Mouse (Mus musculus) hindbrain, embryonic 13.5 days (tissue): ENCODE measurements around the gene Hist1h2ak. TPM values are rescaled to one million over a fixed set of nuclear protein-coding genes. Genes with fewer than 3 reads are reported as not detected.
"Not testable (repeated sequence)": the region's sequence is repeated elsewhere in the genome, so short reads cannot be mapped to it uniquely, and the experiment has no call there.

ENCODE experiments used
- ATAC-seq: fragments of 200-750 bp; cut with Nextera tagmentation; 2 replicates; pipeline ENCODE4 v1.8.0; 2017; ENCODE audit warnings: moderate TSS enrichment; ENCODE audit not compliant: low FRiP score
- H3K27ac ChIP-seq: fragments of 300-500 bp; sonication (generic); 2 replicates; pipeline ENCODE4 v1.5.1; 2015; ENCODE audit warnings: inconsistent platforms, mild to moderate bottlenecking, moderate library complexity
- H3K27me3 ChIP-seq: fragments of 300-500 bp; sonication (generic); 2 replicates; pipeline ENCODE4 v1.6.1; 2015; ENCODE audit warnings: mild to moderate bottlenecking, inconsistent platforms
- H3K36me3 ChIP-seq: fragments of 300-500 bp; sonication (generic); 2 replicates; pipeline ENCODE4 v1.6.1; 2015; ENCODE audit warnings: mild to moderate bottlenecking, inconsistent platforms
- H3K4me1 ChIP-seq: fragments of 300-500 bp; sonication (generic); replicated peaks from 2 replicates; pipeline ENCODE4 v1.6.1; 2015; ENCODE audit warnings: inconsistent platforms
- H3K4me2 ChIP-seq: fragments of 300-500 bp; sonication (generic); 2 replicates; pipeline ENCODE4 v1.6.1; 2015; ENCODE audit warnings: inconsistent platforms, mild to moderate bottlenecking, moderate library complexity
- H3K4me3 ChIP-seq: fragments of 300-500 bp; sonication (generic); 2 replicates; pipeline ENCODE4 v1.5.1; 2015; ENCODE audit warnings: mild to moderate bottlenecking, inconsistent platforms
- H3K9ac ChIP-seq: fragments of 300-500 bp; sonication (generic); 2 replicates; pipeline ENCODE4 v1.6.1; 2015; ENCODE audit warnings: mild to moderate bottlenecking, inconsistent platforms
- H3K9me3 ChIP-seq: fragments of 300-500 bp; sonication (generic); 2 replicates; pipeline ENCODE4 v1.6.1; 2016; ENCODE audit warnings: inconsistent platforms
- WGBS: fragments of 180-500 bp; shearing (Covaris S2); methylation state at CpG from one replicate; pipeline ENCODE4 v1.1.7; 2015; 5-methylcytosine and 5-hydroxymethylcytosine counted together
- polyA plus RNA-seq: library from polyadenylated mRNA; unstranded; fragments of >200 nt; fragmentation: Nextera tagmentation; extraction: Ambion mirVana; gene quantifications from 2 replicates; pipeline ENCODE4 v1.2.1, GENCODE M21; 2015

The Hist1h2ak gene
- 10.4 and 11.4 TPM in 2 replicates for polyA plus RNA-seq

DNA sequence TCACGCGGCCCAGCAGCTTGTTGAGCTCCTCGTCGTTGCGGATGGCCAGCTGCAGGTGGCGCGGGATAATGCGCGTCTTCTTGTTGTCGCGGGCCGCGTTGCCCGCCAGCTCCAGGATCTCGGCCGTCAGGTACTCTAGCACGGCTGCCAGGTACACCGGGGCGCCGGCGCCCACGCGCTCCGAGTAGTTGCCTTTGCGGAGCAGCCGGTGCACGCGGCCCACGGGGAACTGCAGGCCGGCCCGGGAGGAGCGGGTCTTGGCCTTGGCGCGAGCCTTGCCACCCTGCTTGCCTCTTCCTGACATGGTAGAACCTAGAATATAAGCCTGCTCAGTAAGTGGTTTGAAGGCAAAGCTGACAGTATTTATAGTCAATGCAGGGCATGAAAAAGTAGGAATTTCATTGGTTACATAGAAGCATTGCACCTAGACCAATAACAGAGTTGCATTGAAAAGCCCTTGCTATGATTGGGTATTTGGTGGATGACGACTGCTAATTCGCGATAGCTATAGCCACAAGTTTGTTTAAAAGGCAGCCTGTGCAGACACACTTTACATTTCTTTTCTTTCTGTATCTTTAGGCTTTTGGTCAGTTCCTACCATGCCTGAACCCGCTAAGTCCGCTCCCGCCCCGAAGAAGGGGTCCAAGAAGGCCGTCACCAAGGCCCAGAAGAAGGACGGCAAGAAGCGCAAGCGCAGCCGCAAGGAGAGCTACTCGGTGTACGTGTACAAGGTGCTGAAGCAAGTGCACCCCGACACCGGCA is at the start of gene Hist1h2ak, which contains the start of gene Hist1h2bn:
TSS of gene Hist1h2ak (minus strand) at position 304 of the 762 bp plus-strand sequence.
TSS of gene Hist1h2bn (plus strand) at position 600 of the 762 bp plus-strand sequence.
- peak within 1 kb of the TSS; percentile 44 for H3K4me3 ChIP-seq
- H3K4me1 ChIP-seq, result peaks cover 28% of the 10 kb centered on the region
- peak within 1 kb of the TSS; percentile 95 for H3K27ac ChIP-seq
- not testable (repeated sequence) for H3K9me3 ChIP-seq, H3K27me3 ChIP-seq, H3K36me3 ChIP-seq
- under 1% methylated on average over 46 of the region's 50 CpGs for WGBS
- peak within 1 kb of the TSS; percentile 76 for H3K4me2 ChIP-seq
- peak within 1 kb of the TSS; percentile 74 for H3K9ac ChIP-seq
- peak; percentile 96 for ATAC-seq

DNA sequence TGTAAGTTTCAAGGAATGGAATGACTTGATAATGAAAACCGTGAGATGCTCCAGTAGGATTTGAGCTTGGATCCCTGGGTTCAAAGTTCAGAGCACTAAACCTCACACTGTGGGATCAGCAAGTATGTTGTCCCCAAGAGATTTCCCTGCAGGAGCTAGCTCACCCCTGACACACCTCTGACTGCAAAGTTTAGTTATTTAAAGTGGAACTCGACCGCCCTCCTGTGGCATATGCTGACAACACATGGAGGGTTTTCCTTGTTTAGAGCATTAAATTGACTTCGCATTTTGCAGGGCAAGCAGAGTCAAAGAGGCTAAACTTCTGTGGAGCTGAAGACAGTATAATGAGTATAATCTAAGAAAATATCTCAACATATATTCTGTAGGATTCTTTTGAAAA is 49.4 kb upstream of the Hist1h2ak start:
- ATAC-seq, H3K27ac ChIP-seq, H3K9ac ChIP-seq, H3K4me3 ChIP-seq, H3K4me2 ChIP-seq, H3K27me3 ChIP-seq, H3K9me3 ChIP-seq, H3K36me3 ChIP-seq, H3K4me1 ChIP-seq: not testable (repeated sequence)
- WGBS, result no CpG with 5 or more reads among the region's 4 CpGs

DNA sequence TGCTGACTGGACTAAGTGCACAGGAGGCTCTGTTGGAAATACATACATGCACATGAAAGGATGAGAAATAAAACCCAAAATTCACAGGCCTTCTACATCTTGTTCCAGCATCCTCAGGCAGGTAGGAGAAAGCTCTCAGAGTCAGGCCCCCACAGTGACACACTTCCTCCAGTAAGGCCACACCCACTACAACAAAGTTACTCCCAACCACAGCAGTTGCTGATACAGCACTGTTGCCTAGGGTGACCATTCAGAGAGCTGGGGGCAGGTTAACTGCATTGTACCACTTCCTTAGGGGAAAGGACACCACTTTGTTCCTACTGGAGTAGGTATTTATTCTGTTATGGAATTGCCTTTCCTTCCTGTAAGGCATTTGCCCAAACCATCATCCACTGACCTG is 43.5 kb upstream of the Hist1h2ak start:
- H3K27ac ChIP-seq, H3K9ac ChIP-seq, H3K27me3 ChIP-seq, H3K4me2 ChIP-seq, H3K4me3 ChIP-seq, H3K9me3 ChIP-seq, H3K36me3 ChIP-seq, ATAC-seq, H3K4me1 ChIP-seq: not testable (repeated sequence)

DNA sequence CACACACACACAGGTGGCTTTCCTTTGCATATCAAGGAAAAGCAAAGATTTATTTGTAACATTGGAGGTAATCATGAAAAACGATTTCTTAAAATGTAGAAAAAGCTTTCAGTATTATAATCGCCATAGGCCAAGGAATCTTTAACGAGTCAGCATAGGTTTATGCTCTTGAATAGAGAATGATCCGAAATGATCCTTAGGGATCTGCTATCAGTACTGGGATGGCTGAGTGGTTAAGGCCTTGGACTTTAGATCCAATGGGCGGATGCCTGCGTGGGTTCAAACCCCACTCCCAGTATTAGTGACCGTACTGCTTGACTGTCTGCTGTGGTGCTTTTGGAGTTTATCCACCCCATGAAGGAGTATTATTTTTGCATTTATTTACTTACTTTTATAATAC is 42.0 kb upstream of the Hist1h2ak start:
- Histone ChIP-seq H3K36me3 (no peaks in the 10 kb centered on the region), H3K27me3 (no peaks in the 10 kb centered on the region), H3K4me2 (no peak overlapping the region), H3K9me3 (no peaks in the 10 kb centered on the region), H3K4me3 (no peak overlapping the region), H3K4me1 (peaks cover 5% of the 10 kb centered on the region), H3K27ac (no peak overlapping the region), H3K9ac (no peak overlapping the region)
- ATAC-seq, result no peak
- WGBS, result 95% methylated on average over 7 of the region's 7 CpGs

DNA sequence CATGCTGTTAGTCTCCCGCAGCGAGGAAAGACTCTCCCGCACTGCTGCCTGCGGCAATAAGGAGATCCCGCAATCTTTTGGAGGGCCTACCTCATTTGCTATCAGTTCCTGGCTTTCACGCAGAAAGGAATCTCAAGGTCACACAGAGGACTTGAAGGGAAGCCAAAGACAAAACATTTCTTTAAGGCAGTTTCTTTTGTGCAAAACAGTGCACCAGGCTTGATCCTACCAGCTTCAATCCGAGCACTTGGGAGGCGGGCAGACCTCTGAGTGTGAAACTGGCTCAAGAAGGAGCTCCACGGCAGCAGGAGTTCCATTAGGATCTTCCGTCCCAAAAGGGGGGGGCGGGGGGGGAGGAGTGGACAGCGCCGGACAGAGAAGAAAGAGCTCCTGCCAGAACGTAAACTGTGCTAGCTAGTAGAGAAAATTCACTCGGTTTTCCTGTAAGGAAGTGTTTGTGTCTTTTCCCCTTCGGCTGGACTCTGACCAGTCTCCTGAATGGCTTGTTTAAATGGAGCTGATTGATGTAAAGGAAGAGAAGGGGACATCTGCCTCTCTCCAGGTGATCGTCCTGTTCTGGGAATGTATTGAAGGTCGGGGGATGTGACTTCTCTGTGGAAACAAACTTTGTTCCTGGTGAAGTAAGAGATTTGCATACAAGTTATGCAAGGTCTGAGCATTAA is 37.1 kb upstream of the Hist1h2ak start:
- H3K9me3 ChIP-seq, result no peaks in the 10 kb centered on the region
- H3K4me1 ChIP-seq, result peaks cover 19% of the 10 kb centered on the region
- peak overlapping the region; percentile 0; the same call in 1 of the 2 replicates for H3K4me3 ChIP-seq
- ATAC-seq, result no peak
- H3K9ac ChIP-seq, result 0 out of 2 replicates have a peak overlapping the region, but pooled peaks have one; percentile 19
- no peaks in the 10 kb centered on the region for H3K36me3 ChIP-seq
- 8% methylated on average over 17 of the region's 18 CpGs for WGBS
- peak overlapping the region; percentile 31 for H3K4me2 ChIP-seq
- 0 out of 2 replicates have a peak, but pooled peaks cover 6% of the 10 kb centered on the region for H3K27me3 ChIP-seq
- no peak overlapping the region for H3K27ac ChIP-seq

DNA sequence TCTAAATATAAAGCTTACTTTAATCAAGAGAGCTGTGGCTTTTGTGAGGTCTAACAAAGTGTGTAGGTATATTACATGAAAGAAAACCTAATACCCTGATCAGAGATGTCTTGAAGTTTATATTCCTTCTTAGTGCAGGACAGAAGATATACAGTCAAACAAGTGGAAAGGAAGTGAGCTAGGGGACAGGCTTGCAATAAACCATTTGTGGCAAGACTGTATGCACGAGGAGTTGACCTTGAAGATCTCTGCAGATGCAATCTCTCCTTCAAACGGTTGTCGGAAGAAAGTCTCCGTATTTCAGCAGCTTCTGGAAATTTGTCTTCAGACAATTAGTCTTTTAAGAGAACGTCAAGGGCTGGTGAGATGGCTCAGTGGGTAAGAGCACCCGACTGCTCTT is 36.3 kb upstream of the Hist1h2ak start:
- no peak overlapping the region for H3K4me2 ChIP-seq
- no peak overlapping the region for H3K4me3 ChIP-seq
- peaks cover 20% of the 10 kb centered on the region for H3K4me1 ChIP-seq
- ATAC-seq, result no peak
- WGBS, result 65% methylated on average over 6 of the region's 6 CpGs
- no peak overlapping the region for H3K9ac ChIP-seq
- H3K27ac ChIP-seq, result no peak overlapping the region
- H3K27me3 ChIP-seq, result 0 out of 2 replicates have a peak, but pooled peaks cover 6% of the 10 kb centered on the region
- H3K36me3 ChIP-seq, result no peaks in the 10 kb centered on the region
- H3K9me3 ChIP-seq, result no peaks in the 10 kb centered on the region

DNA sequence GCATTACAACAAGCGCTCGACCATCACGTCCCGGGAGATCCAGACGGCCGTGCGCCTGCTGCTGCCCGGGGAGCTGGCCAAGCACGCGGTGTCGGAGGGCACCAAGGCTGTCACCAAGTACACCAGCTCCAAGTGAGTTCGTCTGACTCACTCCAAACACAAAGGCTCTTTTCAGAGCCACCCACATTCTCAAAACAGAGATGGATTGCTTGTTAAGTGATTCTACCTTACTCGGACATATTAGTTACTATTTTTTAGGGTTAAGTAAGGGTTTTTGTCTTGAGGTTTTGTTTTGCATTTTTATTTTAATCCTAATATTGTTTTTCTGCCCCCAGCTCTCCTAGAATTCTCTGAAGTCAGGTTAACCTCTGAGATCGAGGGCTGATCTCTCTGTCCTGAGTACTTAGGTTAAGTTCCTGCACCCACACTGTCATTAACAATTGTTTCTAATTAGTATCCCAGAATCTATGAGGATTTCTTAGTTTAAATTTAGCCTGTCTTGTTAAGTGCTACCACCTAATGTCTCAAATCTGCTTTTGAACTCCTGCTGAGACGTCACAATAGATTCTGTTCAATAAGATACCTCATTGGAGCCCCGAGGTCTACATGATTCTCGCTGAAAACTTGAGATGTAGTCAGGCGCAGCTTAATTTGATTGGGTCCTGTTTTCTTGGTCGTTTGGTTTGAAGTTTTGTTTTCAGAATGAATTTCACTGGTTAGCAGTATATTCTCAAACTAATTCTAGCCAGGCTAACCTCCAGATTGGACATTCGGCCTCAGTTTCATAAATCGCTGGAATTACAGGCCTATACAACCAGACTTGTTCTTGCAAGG is 34.4 kb upstream of the Hist1h2ak start:
- peak overlapping the region; percentile 45; the same call in 1 of the 2 replicates for H3K27ac ChIP-seq
- H3K4me3 ChIP-seq, result peak overlapping the region; percentile 37
- H3K4me1 ChIP-seq, result peaks cover 28% of the 10 kb centered on the region
- no peaks in the 10 kb centered on the region for H3K36me3 ChIP-seq
- H3K9me3 ChIP-seq, result no peaks in the 10 kb centered on the region
- peak; percentile 50 for ATAC-seq
- peak overlapping the region; percentile 10 for H3K9ac ChIP-seq
- H3K27me3 ChIP-seq, result 0 out of 2 replicates have a peak, but pooled peaks cover 6% of the 10 kb centered on the region
- H3K4me2 ChIP-seq, result peak overlapping the region; percentile 60
- 11% methylated on average over 14 of the region's 21 CpGs for WGBS

DNA sequence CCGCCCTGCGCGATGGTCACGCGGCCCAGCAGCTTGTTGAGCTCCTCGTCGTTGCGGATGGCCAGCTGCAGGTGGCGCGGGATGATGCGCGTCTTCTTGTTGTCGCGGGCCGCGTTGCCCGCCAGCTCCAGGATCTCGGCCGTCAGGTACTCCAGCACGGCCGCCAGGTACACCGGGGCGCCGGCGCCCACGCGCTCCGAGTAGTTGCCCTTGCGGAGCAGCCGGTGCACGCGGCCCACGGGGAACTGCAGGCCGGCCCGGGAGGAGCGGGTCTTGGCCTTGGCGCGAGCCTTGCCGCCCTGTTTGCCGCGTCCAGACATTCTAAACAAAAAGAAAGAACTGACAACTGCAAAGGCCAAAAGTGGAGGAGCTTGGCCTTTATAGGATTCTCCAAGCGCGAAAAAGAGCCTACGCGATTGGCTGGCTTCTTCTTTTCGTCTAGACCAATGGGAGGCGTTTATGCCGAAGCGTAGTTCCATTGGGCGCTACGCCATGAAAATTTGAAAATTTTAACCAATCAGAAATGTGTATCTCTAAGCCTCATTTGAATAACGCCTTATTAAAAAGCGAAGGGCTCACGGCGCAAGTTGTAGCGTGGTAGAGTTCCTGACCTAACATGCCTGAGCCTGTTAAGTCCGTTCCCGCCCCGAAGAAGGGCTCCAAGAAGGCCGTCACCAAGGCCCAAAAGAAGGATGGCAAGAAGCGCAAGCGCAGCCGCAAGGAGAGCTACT is 33.4 kb upstream of the Hist1h2ak start, which contains the start of the genes Hist1h2an and Hist1h2bp:
TSS of gene Hist1h2an (minus strand) at position 320 of the 731 bp plus-strand sequence.
TSS of gene Hist1h2bp (plus strand) at position 563 of the 731 bp plus-strand sequence.
- not testable (repeated sequence) for H3K9me3 ChIP-seq
- H3K9ac ChIP-seq, result peak within 1 kb of the TSS; percentile 64
- WGBS, result 1% methylated on average over 41 of the region's 63 CpGs

DNA sequence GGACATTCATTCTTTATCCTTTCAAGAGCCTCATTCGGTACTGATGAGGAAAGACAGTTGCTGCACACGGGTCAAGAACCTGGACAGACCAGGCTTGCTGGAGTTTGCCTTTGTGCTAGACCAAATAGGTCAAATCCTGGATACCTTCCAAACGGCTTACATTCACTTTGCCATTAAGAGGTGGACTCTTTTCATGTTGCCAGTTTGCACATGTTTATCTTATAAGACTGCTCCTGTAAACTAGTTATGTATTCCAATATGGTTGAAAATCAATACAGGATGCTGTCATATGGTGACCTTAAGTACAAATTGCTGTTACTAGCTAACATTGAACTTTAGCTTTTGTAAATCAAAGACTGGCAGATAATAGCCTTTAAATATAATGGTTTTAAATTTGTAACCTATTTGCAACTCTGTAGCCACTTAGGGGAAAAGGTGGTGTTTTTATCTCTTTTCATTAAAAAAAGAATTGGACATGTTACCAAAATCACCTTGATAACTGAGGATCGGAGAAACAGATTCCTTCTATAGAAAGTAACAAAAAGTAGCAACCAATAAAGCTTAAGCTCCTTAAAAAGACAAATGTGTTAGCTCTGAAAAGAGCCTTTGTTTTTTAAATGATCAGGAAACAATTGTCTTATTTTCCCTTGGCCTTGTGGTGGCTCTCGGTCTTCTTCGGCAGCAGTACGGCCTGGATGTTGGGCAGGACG is 32.7 kb upstream of the Hist1h2ak start:
- Histone ChIP-seq H3K9me3 (no peaks in the 10 kb centered on the region), H3K4me1 (peaks cover 36% of the 10 kb centered on the region), H3K4me2 (peak overlapping the region; percentile 60), H3K27ac (peak overlapping the region; percentile 79), H3K9ac (peak overlapping the region; percentile 64), H3K36me3 (no peaks in the 10 kb centered on the region), H3K4me3 (peak overlapping the region; percentile 37), H3K27me3 (0 out of 2 replicates have a peak, but pooled peaks cover 6% of the 10 kb centered on the region)
- WGBS, result 4% methylated on average over 8 of the region's 8 CpGs
- ATAC-seq, result no peak

More for the DNA sequence above, 33.4 kb upstream of the Hist1h2ak start, which contains the start of the genes Hist1h2an and Hist1h2bp:
- H3K36me3 ChIP-seq, H3K27me3 ChIP-seq: not testable (repeated sequence)
- Histone ChIP-seq H3K4me1 (peaks cover 36% of the 10 kb centered on the region), H3K4me3 (peak within 1 kb of the TSS; percentile 37), H3K27ac (peak within 1 kb of the TSS; percentile 79), H3K4me2 (peak within 1 kb of the TSS; percentile 60)
- ATAC-seq, result peak; percentile 97

DNA sequence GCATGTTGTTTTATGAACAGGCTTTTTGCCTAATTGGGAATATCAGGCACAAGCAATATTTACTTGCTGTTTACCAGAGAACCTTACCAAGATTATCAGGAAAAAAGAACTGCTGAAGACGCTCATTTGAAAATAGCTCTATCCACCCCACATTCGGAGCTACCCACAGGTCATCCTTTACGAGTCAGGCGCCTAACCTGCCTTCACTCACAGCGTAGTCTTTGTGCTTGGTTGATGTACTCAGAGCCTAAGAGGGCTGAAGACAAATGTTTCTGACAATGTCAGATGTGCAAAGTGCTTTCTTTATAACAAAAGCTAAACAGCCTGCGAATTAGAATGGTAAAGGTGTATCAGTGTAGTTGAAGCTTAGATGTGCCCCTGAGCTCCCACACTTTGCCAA is 30.7 kb upstream of the Hist1h2ak start:
- H3K9me3 ChIP-seq, result no peaks in the 10 kb centered on the region
- 21% methylated on average over 6 of the region's 6 CpGs for WGBS
- peak overlapping the region; percentile 75 for H3K4me2 ChIP-seq
- 0 out of 2 replicates have a peak, but pooled peaks cover 3% of the 10 kb centered on the region for H3K27me3 ChIP-seq
- peak overlapping the region; percentile 19; the same call in 1 of the 2 replicates for H3K9ac ChIP-seq
- H3K4me1 ChIP-seq, result peaks cover 40% of the 10 kb centered on the region
- no peak for ATAC-seq
- peak overlapping the region; percentile 31 for H3K27ac ChIP-seq
- no peak overlapping the region; the same call in 1 of the 2 replicates for H3K4me3 ChIP-seq
- H3K36me3 ChIP-seq, result no peaks in the 10 kb centered on the region
